Mouse (Mus musculus): ENCODE measurements at regions not wholly inside any gene's neighbourhood (a gene's known extent, or its start where the extent isn't known, plus 50 kb on each side); places are given as distances from the start of the nearest gene placed in this dataset.

DNA sequence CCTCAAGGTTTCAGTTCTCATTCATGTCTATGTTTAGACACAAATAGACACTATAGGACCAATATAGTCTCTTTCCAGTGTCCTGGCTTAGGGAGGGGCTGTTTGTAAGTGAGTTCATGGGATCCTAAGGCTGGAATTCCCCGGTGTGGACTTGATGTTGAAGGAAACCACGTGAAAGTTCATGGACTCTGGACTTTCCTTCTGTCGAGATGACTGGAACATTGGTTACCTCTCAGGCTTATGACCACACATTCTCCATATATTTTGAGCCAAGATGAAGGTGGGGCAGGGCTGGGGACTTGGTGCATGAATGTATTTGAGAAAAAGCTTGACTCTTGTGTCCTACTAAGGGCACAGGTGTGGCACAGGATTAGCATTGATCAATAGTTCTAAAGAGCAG lies 206.3 kb upstream of the Ankrd55 start:
- H3K27ac ChIP-seq (ENCODE audit: low read depth, low read length): no peak overlapping the region
- no peaks in the 10 kb centered on the region for H3K27me3 ChIP-seq (replicated peaks; ENCODE audit: control insufficient read depth, insufficient read depth, low read length)
- no peak for ATAC-seq
- no peaks in the 10 kb centered on the region for H3K36me3 ChIP-seq (ENCODE audit: control insufficient read depth, insufficient read depth, low read length)
- 90% methylated on average over 3 of the region's 3 CpGs for WGBS
- no peak for DNase-seq (ENCODE audit: low spot score)
- no peaks in the 10 kb centered on the region for H3K9me3 ChIP-seq (replicated peaks; ENCODE audit: control insufficient read depth, low read length)
- no peak overlapping the region for H3K4me3 ChIP-seq (ENCODE audit: low read depth, low read length)
- H3K9ac ChIP-seq (ENCODE audit: low read length): no peak overlapping the region
- no peak overlapping the region for H3K4me2 ChIP-seq (ENCODE audit: low read length)
- no peaks in the 10 kb centered on the region for H3K4me1 ChIP-seq (ENCODE audit: control insufficient read depth, insufficient read depth, low read length)

GRCm38 (mm10) chr13:112084484-112085278 lies 203.6 kb upstream of the Ankrd55 start:
- Histone ChIP-seq H3K4me3 (ENCODE audit: low read depth, low read length) (no peak overlapping the region), H3K27me3 (replicated peaks; ENCODE audit: control insufficient read depth, insufficient read depth, low read length) (no peaks in the 10 kb centered on the region), H3K4me2 (ENCODE audit: low read length) (0 out of 2 replicates have a peak overlapping the region, but pooled peaks have one; percentile 6), H3K27ac (ENCODE audit: low read depth, low read length) (no peak overlapping the region), H3K36me3 (ENCODE audit: control insufficient read depth, insufficient read depth, low read length) (no peaks in the 10 kb centered on the region), H3K9ac (ENCODE audit: low read length) (no peak overlapping the region), H3K9me3 (replicated peaks; ENCODE audit: control insufficient read depth, low read length) (no peaks in the 10 kb centered on the region), H3K4me1 (ENCODE audit: control insufficient read depth, insufficient read depth, low read length) (no peaks in the 10 kb centered on the region)
- ATAC-seq: no peak; the same call in 1 of the 2 replicates
- DNase-seq (ENCODE audit: low spot score): peak; percentile 63
- 46% methylated on average over 15 of the region's 15 CpGs for WGBS

DNA sequence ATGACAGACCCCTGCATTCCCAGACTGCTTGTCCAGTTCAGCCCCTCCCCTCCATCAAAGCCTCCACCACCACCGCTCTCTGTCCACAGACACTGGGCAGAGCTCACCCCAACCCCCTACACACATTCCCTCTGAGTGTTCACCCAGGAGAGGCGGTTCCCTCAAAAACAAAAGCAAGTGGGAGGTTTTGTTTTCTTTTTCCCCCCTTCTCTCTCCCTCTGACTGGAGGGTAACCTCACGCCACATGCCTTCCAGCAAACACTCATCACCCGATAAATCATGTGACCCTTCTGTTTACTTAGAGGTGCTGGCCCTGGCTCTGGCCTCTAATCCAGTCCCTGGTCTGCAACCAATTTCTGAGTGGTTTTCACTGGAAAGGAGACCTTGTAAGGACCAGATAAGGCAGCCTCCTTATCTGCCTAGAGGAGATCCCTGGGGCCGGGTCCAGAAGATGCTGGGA lies 199.9 kb upstream of the Ankrd55 start:
- no peak overlapping the region for H3K27ac ChIP-seq (ENCODE audit: low read depth, low read length)
- 18% methylated on average over 5 of the region's 5 CpGs for WGBS
- no peaks in the 10 kb centered on the region for H3K4me1 ChIP-seq (ENCODE audit: control insufficient read depth, insufficient read depth, low read length)
- H3K36me3 ChIP-seq (ENCODE audit: control insufficient read depth, insufficient read depth, low read length): no peaks in the 10 kb centered on the region
- H3K4me2 ChIP-seq (ENCODE audit: low read length): no peak overlapping the region
- no peak overlapping the region for H3K4me3 ChIP-seq (ENCODE audit: low read depth, low read length)
- DNase-seq (ENCODE audit: low spot score) (no peak), ATAC-seq (no peak)
- no peak overlapping the region for H3K9ac ChIP-seq (ENCODE audit: low read length)
- H3K27me3 ChIP-seq (replicated peaks; ENCODE audit: control insufficient read depth, insufficient read depth, low read length): no peaks in the 10 kb centered on the region
- no peaks in the 10 kb centered on the region for H3K9me3 ChIP-seq (replicated peaks; ENCODE audit: control insufficient read depth, low read length)

- no peak overlapping the region for H3K27ac ChIP-seq (ENCODE audit: low read depth, low read length)
- 77% methylated on average over 8 of the region's 8 CpGs for WGBS
Measured at GRCm38 (mm10) chr13:112090737-112091136, 197.5 kb upstream of the Ankrd55 start.

DNA sequence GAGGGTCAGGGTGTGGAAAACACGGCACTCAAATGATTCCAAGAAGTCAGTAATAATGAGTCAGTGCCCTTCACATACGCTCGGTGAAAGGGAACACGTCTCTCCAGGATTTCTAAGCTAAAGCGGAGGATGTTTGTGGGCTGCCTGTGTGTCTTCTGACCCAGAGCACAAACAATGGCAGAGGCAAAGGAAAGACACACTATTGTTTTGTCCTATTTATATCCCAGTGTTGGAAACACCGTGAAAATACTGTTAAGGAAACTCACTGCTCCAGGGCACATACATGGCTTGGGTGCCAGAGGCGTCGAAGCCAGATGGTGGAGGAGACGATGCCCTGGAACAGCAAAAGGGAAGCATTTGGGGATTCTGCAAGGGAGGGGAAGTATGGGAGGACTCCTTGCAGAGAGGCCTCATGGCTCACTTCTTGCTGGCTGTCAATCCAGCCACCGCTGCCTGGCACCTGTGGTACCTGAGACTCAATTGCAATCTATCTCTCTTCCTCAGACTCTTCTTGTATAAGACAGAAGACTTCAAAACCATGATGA lies 192.6 kb upstream of the Ankrd55 start:
- WGBS: 81% methylated on average over 10 of the region's 10 CpGs
- no peak overlapping the region for H3K4me2 ChIP-seq (ENCODE audit: low read length)
- H3K27me3 ChIP-seq (replicated peaks; ENCODE audit: control insufficient read depth, insufficient read depth, low read length): no peaks in the 10 kb centered on the region
- no peak overlapping the region for H3K4me3 ChIP-seq (ENCODE audit: low read depth, low read length)
- H3K36me3 ChIP-seq (ENCODE audit: control insufficient read depth, insufficient read depth, low read length): no peaks in the 10 kb centered on the region
- no peak overlapping the region for H3K9ac ChIP-seq (ENCODE audit: low read length)
- peaks cover 5% of the 10 kb centered on the region for H3K4me1 ChIP-seq (ENCODE audit: control insufficient read depth, insufficient read depth, low read length)
- ATAC-seq: no peak
- H3K9me3 ChIP-seq (replicated peaks; ENCODE audit: control insufficient read depth, low read length): no peaks in the 10 kb centered on the region
- H3K27ac ChIP-seq (ENCODE audit: low read depth, low read length): no peak overlapping the region
- no peak for DNase-seq (ENCODE audit: low spot score)

More at GRCm38 (mm10) chr13:112090737-112091136, 197.5 kb upstream of the Ankrd55 start:
- Histone ChIP-seq H3K9me3 (replicated peaks; ENCODE audit: control insufficient read depth, low read length) (no peaks in the 10 kb centered on the region), H3K4me1 (ENCODE audit: control insufficient read depth, insufficient read depth, low read length) (no peaks in the 10 kb centered on the region), H3K9ac (ENCODE audit: low read length) (no peak overlapping the region), H3K27me3 (replicated peaks; ENCODE audit: control insufficient read depth, insufficient read depth, low read length) (no peaks in the 10 kb centered on the region), H3K4me2 (ENCODE audit: low read length) (no peak overlapping the region), H3K36me3 (ENCODE audit: control insufficient read depth, insufficient read depth, low read length) (no peaks in the 10 kb centered on the region), H3K4me3 (ENCODE audit: low read depth, low read length) (no peak overlapping the region)
- ATAC-seq: no peak
- no peak for DNase-seq (ENCODE audit: low spot score)

- Histone ChIP-seq H3K9me3 (replicated peaks; ENCODE audit: control insufficient read depth, low read length) (no peaks in the 10 kb centered on the region), H3K27me3 (replicated peaks; ENCODE audit: control insufficient read depth, insufficient read depth, low read length) (no peaks in the 10 kb centered on the region), H3K9ac (ENCODE audit: low read length) (peak overlapping the region; percentile 69), H3K4me1 (ENCODE audit: control insufficient read depth, insufficient read depth, low read length) (peaks cover 14% of the 10 kb centered on the region), H3K4me2 (ENCODE audit: low read length) (peak overlapping the region; percentile 80), H3K36me3 (ENCODE audit: control insufficient read depth, insufficient read depth, low read length) (no peaks in the 10 kb centered on the region), H3K4me3 (ENCODE audit: low read depth, low read length) (peak overlapping the region; percentile 43), H3K27ac (ENCODE audit: low read depth, low read length) (peak overlapping the region; percentile 72)
- WGBS: 48% methylated on average over 7 of the region's 7 CpGs
- DNase-seq (ENCODE audit: low spot score): peak; percentile 15
- ATAC-seq: peak; percentile 22; the same call in 1 of the 2 replicates
Measured at GRCm38 (mm10) chr13:112099953-112100591, 188.2 kb upstream of the Ankrd55 start.

GRCm38 (mm10) chr13:112100592-112101420 lies 187.4 kb upstream of the Ankrd55 start:
- ATAC-seq: peak; percentile 91
- H3K9ac ChIP-seq (ENCODE audit: low read length): peak overlapping the region; percentile 69

DNA sequence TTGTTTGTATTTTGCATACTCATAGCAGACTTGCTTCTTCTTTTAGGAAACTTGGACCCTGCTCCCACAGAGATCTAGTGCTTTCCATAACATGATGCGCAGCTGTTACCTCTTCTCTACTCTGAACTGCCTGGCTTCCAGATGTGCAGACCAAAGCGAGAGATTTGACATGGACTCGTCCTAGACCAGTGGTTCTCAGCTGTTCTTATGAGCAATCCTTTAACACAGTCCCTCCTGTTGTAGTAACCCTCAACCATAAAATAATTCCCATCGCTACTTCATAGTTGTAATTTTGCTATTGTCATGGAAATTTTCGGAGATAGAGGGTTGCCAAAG lies 186.9 kb upstream of the Ankrd55 start:
- peaks cover 14% of the 10 kb centered on the region for H3K4me1 ChIP-seq (ENCODE audit: control insufficient read depth, insufficient read depth, low read length)
- H3K27ac ChIP-seq (ENCODE audit: low read depth, low read length): no peak overlapping the region
- ATAC-seq (peak; percentile 35), DNase-seq (ENCODE audit: low spot score) (no peak)
- peak overlapping the region; percentile 80 for H3K4me2 ChIP-seq (ENCODE audit: low read length)
- H3K9me3 ChIP-seq (replicated peaks; ENCODE audit: control insufficient read depth, low read length): no peaks in the 10 kb centered on the region
- 61% methylated on average over 5 of the region's 5 CpGs for WGBS
- H3K9ac ChIP-seq (ENCODE audit: low read length): peak overlapping the region; percentile 69
- H3K27me3 ChIP-seq (replicated peaks; ENCODE audit: control insufficient read depth, insufficient read depth, low read length): no peaks in the 10 kb centered on the region
- peak overlapping the region; percentile 43 for H3K4me3 ChIP-seq (ENCODE audit: low read depth, low read length)
- H3K36me3 ChIP-seq (ENCODE audit: control insufficient read depth, insufficient read depth, low read length): no peaks in the 10 kb centered on the region

More at GRCm38 (mm10) chr13:112100592-112101420, 187.4 kb upstream of the Ankrd55 start:
- Histone ChIP-seq H3K27ac (ENCODE audit: low read depth, low read length) (peak overlapping the region; percentile 72), H3K4me3 (ENCODE audit: low read depth, low read length) (peak overlapping the region; percentile 43), H3K4me1 (ENCODE audit: control insufficient read depth, insufficient read depth, low read length) (peaks cover 14% of the 10 kb centered on the region), H3K9me3 (replicated peaks; ENCODE audit: control insufficient read depth, low read length) (no peaks in the 10 kb centered on the region), H3K4me2 (ENCODE audit: low read length) (peak overlapping the region; percentile 80), H3K36me3 (ENCODE audit: control insufficient read depth, insufficient read depth, low read length) (no peaks in the 10 kb centered on the region), H3K27me3 (replicated peaks; ENCODE audit: control insufficient read depth, insufficient read depth, low read length) (no peaks in the 10 kb centered on the region)
- DNase-seq (ENCODE audit: low spot score): peak; percentile 75
- 1% methylated on average over 31 of the region's 31 CpGs for WGBS

Data from forebrain, embryonic 14.5 days (tissue).